In the genomic region with DNA sequence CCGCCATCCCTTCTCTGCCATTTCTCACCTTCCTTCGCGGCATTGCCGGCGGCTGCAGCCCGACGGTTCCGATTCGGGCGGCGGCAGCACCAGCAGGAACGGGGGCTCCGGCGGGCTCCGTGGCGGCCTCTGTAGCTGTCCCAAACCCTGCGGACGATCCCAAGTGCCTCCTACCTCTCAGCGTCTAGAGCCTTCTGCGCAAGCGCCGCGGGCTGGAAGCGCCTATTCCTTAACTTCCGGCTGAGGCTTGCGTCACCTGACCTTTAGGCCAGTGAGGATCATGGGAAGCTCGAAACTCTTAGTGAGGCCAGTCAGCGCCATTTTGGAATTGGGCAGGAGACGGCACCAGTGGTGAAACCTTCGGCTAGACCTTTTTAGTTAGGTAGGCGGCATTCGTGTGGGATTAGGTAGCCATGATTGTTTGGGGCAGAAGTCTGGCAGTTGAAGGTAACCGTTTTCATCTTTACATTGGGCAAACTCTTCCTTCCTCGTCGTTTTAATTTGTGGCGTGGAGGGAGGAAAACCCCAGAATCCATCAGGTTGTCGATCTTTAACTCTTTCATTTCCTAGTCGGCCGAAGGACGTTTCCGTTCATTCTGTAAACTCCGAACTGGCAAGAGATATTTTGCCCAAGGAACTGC, we compare ENCODE assay signal across 8 mouse cellular contexts. TPM values are rescaled to one million over a fixed set of nuclear protein-coding genes. Genes with fewer than 3 reads are reported as not detected.
DNase-seq lines count a peak whose midpoint lies in the region; ATAC-seq and TF ChIP-seq lines count a peak whose summit lies in the region.

Gene Kat7, minus strand, starts transcription at position 240 of the 641 bp plus-strand sequence.

- H3K79me3 ChIP-seq in C2C12 (ENCODE audit: low read depth) = peaks cover 41% of the 10 kb centered on the region

- H3K79me2 ChIP-seq in C2C12 (ENCODE audit: control insufficient read depth, insufficient read depth) (peaks cover 57% of the 10 kb centered on the region), myocyte (ENCODE audit: control insufficient read depth, insufficient read depth) (peaks cover 46% of the 10 kb centered on the region)
- peaks cover 18% of the 10 kb centered on the region; the same call in 1 of the 2 replicates for H3K79me2 ChIP-seq in liver, adult 2 months (ENCODE audit: control insufficient read depth, insufficient read depth, low read length)

- peak; percentile 100 for DNase-seq in brain, embryonic 14.5 days (ENCODE audit: low read depth)
- DNase-seq in liver, adult 2 months (ENCODE audit: extremely low read depth, low read depth, low spot score) = peak; percentile 99

- H3K27ac ChIP-seq in heart, embryonic 11.5 days (ENCODE audit: low read depth, low read length) = peak within 1 kb of the TSS; percentile 99
- peak within 1 kb of the TSS; percentile 99 for H3K27ac ChIP-seq in kidney, embryonic 16.5 days (ENCODE audit: low read length)
- H3K27ac ChIP-seq in liver, adult 2 months (replicated peaks; ENCODE audit: insufficient read depth, low read depth, low read length) = peak within 1 kb of the TSS; percentile 87
- H3K27ac ChIP-seq in stomach, embryonic 14.5 days (ENCODE audit: low read length) = peak within 1 kb of the TSS; percentile 96

- H3K36me3 ChIP-seq in C2C12 (ENCODE audit: control insufficient read depth, insufficient read depth) (peaks cover 20% of the 10 kb centered on the region), myocyte (ENCODE audit: control insufficient read depth, insufficient read depth) (peaks cover 6% of the 10 kb centered on the region)
- peaks cover 35% of the 10 kb centered on the region for H3K36me3 ChIP-seq in erythroblast, embryonic 14.5 days (ENCODE audit: control insufficient read depth)
- peaks cover 7% of the 10 kb centered on the region; the same call in 1 of the 2 replicates for H3K36me3 ChIP-seq in heart, embryonic 11.5 days (ENCODE audit: control insufficient read depth, insufficient read depth, low read length)
- peaks cover 7% of the 10 kb centered on the region; the same call in 1 of the 2 replicates for H3K36me3 ChIP-seq in kidney, embryonic 16.5 days (ENCODE audit: insufficient read depth, low read length)
- peaks cover 5% of the 10 kb centered on the region for H3K36me3 ChIP-seq in liver, adult 2 months (ENCODE audit: control insufficient read depth, insufficient read depth, low read length)
- no peaks in the 10 kb centered on the region; the same call in 1 of the 2 replicates for H3K36me3 ChIP-seq in stomach, embryonic 14.5 days (ENCODE audit: control insufficient read depth, insufficient read depth, low read length)

- peak; percentile 93 for ATAC-seq in heart, embryonic 11.5 days (replicated peaks; ENCODE audit: insufficient number of reproducible peaks, low FRiP score, low TSS enrichment)
- ATAC-seq in kidney, embryonic 16.5 days (ENCODE audit: low FRiP score, low TSS enrichment) = peak; percentile 95
- ATAC-seq in stomach, embryonic 14.5 days (ENCODE audit: insufficient number of reproducible peaks, insufficient read depth, low FRiP score, low read depth) = peak; percentile 92

- TF ChIP-seq POLR2A in brain, embryonic 14.5 days (IDR thresholded peaks at IDR 0.05; ENCODE audit: borderline replicate concordance, extremely low read depth, insufficient read depth, insufficient read length, poor library complexity, severe bottlenecking) = peak; percentile 53; the same call in 1 of the 2 replicates
- TF ChIP-seq POLR2A in liver, adult 2 months (IDR thresholded peaks at IDR 0.05; ENCODE audit: extremely low read depth, insufficient read depth, low read length) = peak; percentile 48; the same call in 1 of the 2 replicates
- peak; percentile 73 for TF ChIP-seq POLR2A in myocyte (IDR thresholded peaks at IDR 0.05; ENCODE audit: insufficient read length, low read depth)

- H3ac ChIP-seq in C2C12 (ENCODE audit: control insufficient read depth, insufficient read length, low read depth) = peak within 1 kb of the TSS; percentile 88
- peak within 1 kb of the TSS; percentile 46 for H3ac ChIP-seq in myocyte (ENCODE audit: control insufficient read depth, insufficient read length)

- H3K27me3 ChIP-seq in C2C12 (ENCODE audit: control insufficient read depth, insufficient read depth, insufficient read length) = no peaks in the 10 kb centered on the region
- H3K27me3 ChIP-seq in erythroblast, embryonic 14.5 days (ENCODE audit: control insufficient read depth) = no peaks in the 10 kb centered on the region
- no peaks in the 10 kb centered on the region for H3K27me3 ChIP-seq in heart, embryonic 11.5 days (ENCODE audit: control insufficient read depth, insufficient read depth, low read length)
- no peaks in the 10 kb centered on the region for H3K27me3 ChIP-seq in kidney, embryonic 16.5 days (ENCODE audit: insufficient read depth, low read length)
- H3K27me3 ChIP-seq in liver, adult 2 months (ENCODE audit: control insufficient read depth, insufficient read depth, low read length) = no peaks in the 10 kb centered on the region
- no peaks in the 10 kb centered on the region for H3K27me3 ChIP-seq in myocyte (ENCODE audit: control insufficient read depth, insufficient read depth, insufficient read length)
- no peaks in the 10 kb centered on the region for H3K27me3 ChIP-seq in stomach, embryonic 14.5 days (ENCODE audit: control insufficient read depth, insufficient read depth, low read length)

- H3K9ac ChIP-seq in heart, embryonic 11.5 days (ENCODE audit: low read depth, low read length) = peak within 1 kb of the TSS; percentile 99
- peak within 1 kb of the TSS; percentile 99 for H3K9ac ChIP-seq in kidney, embryonic 16.5 days (replicated peaks; ENCODE audit: low read length)
- H3K9ac ChIP-seq in liver, adult 2 months (ENCODE audit: low read depth, low read length) = peak within 1 kb of the TSS; percentile 88
- peak within 1 kb of the TSS; percentile 94 for H3K9ac ChIP-seq in stomach, embryonic 14.5 days (replicated peaks; ENCODE audit: low read depth, low read length)

- TF ChIP-seq CTCF in C2C12 (IDR thresholded peaks at IDR 0.05; ENCODE audit: control insufficient read depth, insufficient read depth, insufficient read length) = no peak
- TF ChIP-seq CTCF in brain, embryonic 14.5 days (IDR thresholded peaks at IDR 0.05; ENCODE audit: borderline replicate concordance, extremely low read depth, insufficient read depth, insufficient read length) = no peak
- no peak for TF ChIP-seq CTCF in liver, adult 2 months (IDR thresholded peaks at IDR 0.05; ENCODE audit: low read depth, low read length)

- H3K4me2 ChIP-seq in heart, embryonic 11.5 days = peak within 1 kb of the TSS; percentile 83
- peak within 1 kb of the TSS; percentile 68 for H3K4me2 ChIP-seq in kidney, embryonic 16.5 days (replicated peaks; ENCODE audit: low read depth, low read length)
- H3K4me2 ChIP-seq in myocyte (ENCODE audit: low read depth) = peak within 1 kb of the TSS; percentile 97
- peak within 1 kb of the TSS; percentile 70 for H3K4me2 ChIP-seq in stomach, embryonic 14.5 days (replicated peaks; ENCODE audit: low read depth, low read length)

- under 1% methylated on average over 42 of the region's 42 CpGs for WGBS in heart, embryonic 11.5 days (ENCODE audit: insufficient replicate concordance)
- under 1% methylated on average over 42 of the region's 42 CpGs for WGBS in kidney, embryonic 16.5 days
- WGBS in liver, adult 2 months = under 1% methylated on average over 42 of the region's 42 CpGs
- WGBS in stomach, embryonic 14.5 days = under 1% methylated on average over 42 of the region's 42 CpGs

- peaks cover 65% of the 10 kb centered on the region for H3K4me1 ChIP-seq in erythroblast, embryonic 14.5 days (ENCODE audit: control insufficient read depth)
- peaks cover 14% of the 10 kb centered on the region for H3K4me1 ChIP-seq in heart, embryonic 11.5 days (ENCODE audit: control insufficient read depth, insufficient read depth, low read length)
- peaks cover 18% of the 10 kb centered on the region for H3K4me1 ChIP-seq in kidney, embryonic 16.5 days (ENCODE audit: insufficient read depth, low read length)
- H3K4me1 ChIP-seq in liver, adult 2 months (ENCODE audit: control insufficient read depth, insufficient read depth, low read length) = peaks cover 8% of the 10 kb centered on the region; the same call in 1 of the 2 replicates
- peaks cover 6% of the 10 kb centered on the region; the same call in 1 of the 2 replicates for H3K4me1 ChIP-seq in stomach, embryonic 14.5 days (ENCODE audit: control insufficient read depth, insufficient read depth, low read length)

- H3K4me3 ChIP-seq in C2C12 (ENCODE audit: insufficient read depth, poor library complexity, severe bottlenecking) (peak within 1 kb of the TSS; percentile 99), myocyte (peak within 1 kb of the TSS; percentile 57)
- H3K4me3 ChIP-seq in erythroblast, embryonic 14.5 days (replicated peaks) = peak within 1 kb of the TSS; percentile 79
- H3K4me3 ChIP-seq in heart, embryonic 11.5 days (ENCODE audit: low read depth, low read length) = peak within 1 kb of the TSS; percentile 98
- peak within 1 kb of the TSS; percentile 97 for H3K4me3 ChIP-seq in kidney, embryonic 16.5 days (ENCODE audit: low read length)
- H3K4me3 ChIP-seq in liver, adult 2 months (ENCODE audit: insufficient read depth, low read depth, low read length) = peak within 1 kb of the TSS; percentile 75
- H3K4me3 ChIP-seq in stomach, embryonic 14.5 days (ENCODE audit: low read depth, low read length) = peak within 1 kb of the TSS; percentile 77

- no peaks in the 10 kb centered on the region for H3K9me3 ChIP-seq in erythroblast, embryonic 14.5 days (ENCODE audit: control insufficient read depth, low read length)
- no peaks in the 10 kb centered on the region for H3K9me3 ChIP-seq in heart, embryonic 11.5 days (replicated peaks; ENCODE audit: control insufficient read depth, low read length)
- H3K9me3 ChIP-seq in kidney, embryonic 16.5 days (ENCODE audit: low read length) = no peaks in the 10 kb centered on the region
- no peaks in the 10 kb centered on the region for H3K9me3 ChIP-seq in stomach, embryonic 14.5 days (ENCODE audit: control insufficient read depth, low read depth, low read length)

TF ChIP-seq in C2C12, 6 proteins besides CTCF, POLR2A, EP300 and RAD21 (continues in another document):
- TF ChIP-seq MAX (IDR thresholded peaks at IDR 0.05) = peak; percentile 38
- no peak for TF ChIP-seq MYOD1 (IDR thresholded peaks at IDR 0.05; ENCODE audit: control insufficient read depth, insufficient read length, low read depth)

TF ChIP-seq in myocyte, 11 proteins besides CTCF, POLR2A, EP300 and RAD21 (continues in another document):
- TF ChIP-seq MAX (IDR thresholded peaks at IDR 0.05; ENCODE audit: low read depth) = no peak
- TF ChIP-seq SRF (IDR thresholded peaks at IDR 0.05; ENCODE audit: control insufficient read depth, insufficient read length, low read depth) = peak; percentile 35

RNA-seq across cellular contexts. Expression of gene Kat7, which starts in this region (rescaled TPM):
- polyA plus RNA-seq in C2C12 (2012; fragmentation: generic; extraction: Trizol) = 44.3 TPM
- 48.5 and 50.9 TPM in 2 replicates for polyA plus RNA-seq in brain, embryonic 14.5 days (2012; rRNA removed)
- 1.3 and 1.4 TPM in 2 replicates for polyA plus RNA-seq in erythroblast, embryonic 14.5 days (2012)
- 43.2 and 55.1 TPM in 2 replicates for polyA plus RNA-seq in heart, embryonic 11.5 days (2014; fragmentation: Nextera tagmentation; extraction: Ambion mirVana)
- polyA plus RNA-seq in kidney, embryonic 16.5 days (2015; fragmentation: Nextera tagmentation; extraction: Ambion mirVana) = 85.0 and 92.3 TPM in 2 replicates
- total RNA-seq in liver, adult 2 months (2014; rRNA removed) = 12.2 and 15.6 TPM in 2 replicates
- 12.9 and 13.1 TPM in 2 replicates for polyA plus RNA-seq in liver, adult 2 months (2012; rRNA removed)
- 52.2 TPM for polyA plus RNA-seq in myocyte (2012; fragmentation: generic; extraction: Trizol)
- 60.8 and 63.1 TPM in 2 replicates for polyA plus RNA-seq in stomach, embryonic 14.5 days (2014; fragmentation: Nextera tagmentation; extraction: Ambion mirVana)

Comparison
In these comparisons a context has a peak if more than half of its experiments do, and no peak if none do; other contexts are left out.
1. Peak in every context shown above with its lines: DNase-seq, ATAC-seq, H3K4me3 ChIP-seq and H3K27ac ChIP-seq.